Comparison of ENCODE assay signal across 8 mouse cellular contexts in the genomic region with DNA sequence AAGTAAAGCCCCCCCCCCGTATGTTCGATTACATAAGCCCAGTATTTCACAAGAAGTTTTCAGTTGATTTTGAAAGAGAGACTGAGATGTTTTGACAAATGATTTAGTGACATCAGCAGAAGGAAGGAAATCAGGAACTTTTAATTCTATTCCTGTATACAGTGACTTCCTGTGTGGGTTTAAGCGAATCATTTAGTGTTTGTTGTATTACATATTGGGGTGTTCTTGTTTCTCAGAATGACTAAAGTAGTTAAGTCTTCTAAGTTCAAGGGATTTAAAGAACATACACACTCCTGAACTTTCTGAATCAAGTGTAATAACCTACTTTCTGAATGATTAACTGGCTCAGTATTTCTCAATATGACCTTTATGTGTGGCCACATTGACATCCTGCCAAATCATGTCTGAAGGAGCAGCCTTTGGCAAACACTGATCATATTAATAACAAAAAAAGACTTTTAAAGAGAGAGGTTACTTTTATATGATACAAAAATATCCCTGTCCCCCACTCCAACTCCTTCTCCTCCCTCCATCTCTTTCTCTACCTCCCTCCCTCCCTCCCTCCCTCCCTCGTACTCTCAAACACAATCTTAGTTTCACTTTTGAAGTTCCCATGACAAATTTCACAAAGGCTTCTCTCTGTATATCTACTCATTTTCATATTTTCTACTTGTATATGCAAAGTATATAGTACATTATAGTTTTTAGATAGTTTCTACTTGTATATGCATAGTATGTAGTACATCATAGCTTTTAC.
DNase-seq lines count a peak whose midpoint lies in the region; ATAC-seq and TF ChIP-seq lines count a peak whose summit lies in the region.

No protein-coding gene starts in this region.

- no peak for TF ChIP-seq POLR2A in lung, adult 2 months (IDR thresholded peaks at IDR 0.05; ENCODE audit: borderline replicate concordance, extremely low read depth, low read depth, low read length)

- H3K9ac ChIP-seq in kidney, postnatal 0 days (ENCODE audit: low read depth, low read length) = no peak overlapping the region
- H3K9ac ChIP-seq in kidney, embryonic 15.5 days = no peak overlapping the region
- H3K9ac ChIP-seq in stomach, embryonic 16.5 days (ENCODE audit: low read length) = no peak overlapping the region

- no peak for DNase-seq in kidney, postnatal 0 days (ENCODE audit: low spot score)
- DNase-seq in adrenal gland, postnatal 36 days = peak; percentile 23 to 25
- no peak for DNase-seq in lung, adult 2 months
- DNase-seq in cerebellum, postnatal 10 days = no peak
- DNase-seq in left cerebral cortex, adult 9 months (ENCODE audit: low spot score in 2 of 2) = no peak
- DNase-seq in ovary, adult 18-20 months (ENCODE audit: low spot score) = no peak

- H3K4me3 ChIP-seq in kidney, postnatal 0 days (replicated peaks; ENCODE audit: low read depth, low read length) = no peak overlapping the region
- H3K4me3 ChIP-seq in kidney, embryonic 15.5 days (replicated peaks) = no peak overlapping the region
- peak overlapping the region; percentile 52 for H3K4me3 ChIP-seq in lung, adult 2 months (replicated peaks; ENCODE audit: extremely low read depth, low read depth, low read length)
- peak overlapping the region; percentile 21 for H3K4me3 ChIP-seq in stomach, embryonic 16.5 days (replicated peaks; ENCODE audit: low read length)

- H3K27ac ChIP-seq in kidney, postnatal 0 days = no peak overlapping the region
- H3K27ac ChIP-seq in kidney, embryonic 15.5 days = no peak overlapping the region
- no peak overlapping the region for H3K27ac ChIP-seq in stomach, embryonic 16.5 days (ENCODE audit: low read length)

- ATAC-seq in kidney, postnatal 0 days (replicated peaks; ENCODE audit: low FRiP score, low read depth) = no peak
- ATAC-seq in kidney, embryonic 15.5 days (replicated peaks; ENCODE audit: low FRiP score) = no peak
- ATAC-seq in stomach, embryonic 16.5 days (ENCODE audit: insufficient read depth, low FRiP score) = no peak

- no peaks in the 10 kb centered on the region for H3K36me3 ChIP-seq in kidney, postnatal 0 days (ENCODE audit: insufficient read depth, low read length)
- no peaks in the 10 kb centered on the region for H3K36me3 ChIP-seq in kidney, embryonic 15.5 days
- H3K36me3 ChIP-seq in stomach, embryonic 16.5 days (ENCODE audit: control insufficient read depth, insufficient read depth, low read length) = no peaks in the 10 kb centered on the region

- H3K4me2 ChIP-seq in kidney, postnatal 0 days (ENCODE audit: low read length) = peak overlapping the region; percentile 21; the same call in 1 of the 2 replicates
- H3K4me2 ChIP-seq in kidney, embryonic 15.5 days = no peak overlapping the region
- peak overlapping the region; percentile 36 for H3K4me2 ChIP-seq in stomach, embryonic 16.5 days (ENCODE audit: low read depth, low read length)

- TF ChIP-seq CTCF in kidney, postnatal 0 days (IDR thresholded peaks at IDR 0.05; ENCODE audit: low read depth) = no peak
- TF ChIP-seq CTCF in lung, adult 2 months (IDR thresholded peaks at IDR 0.05; ENCODE audit: insufficient read depth, low read length) = no peak

- WGBS in kidney, postnatal 0 days = 62% methylated on average over 4 of the region's 4 CpGs
- WGBS in kidney, embryonic 15.5 days = 58% methylated on average over 4 of the region's 4 CpGs
- 5% methylated on average over 4 of the region's 4 CpGs for WGBS in lung, adult 2 months
- WGBS in stomach, embryonic 16.5 days = 32% methylated on average over 4 of the region's 4 CpGs

- H3K9me3 ChIP-seq in kidney, postnatal 0 days (replicated peaks; ENCODE audit: low read length) = no peaks in the 10 kb centered on the region
- H3K9me3 ChIP-seq in kidney, embryonic 15.5 days (replicated peaks) = no peaks in the 10 kb centered on the region
- no peaks in the 10 kb centered on the region for H3K9me3 ChIP-seq in stomach, embryonic 16.5 days (replicated peaks; ENCODE audit: control insufficient read depth, low read length)

- H3K4me1 ChIP-seq in kidney, postnatal 0 days (replicated peaks; ENCODE audit: insufficient read depth, low read length) = no peaks in the 10 kb centered on the region
- no peaks in the 10 kb centered on the region for H3K4me1 ChIP-seq in kidney, embryonic 15.5 days
- H3K4me1 ChIP-seq in lung, adult 2 months (ENCODE audit: control insufficient read depth, insufficient read depth, low read length) = peaks cover 5% of the 10 kb centered on the region; the same call in 1 of the 2 replicates
- H3K4me1 ChIP-seq in stomach, embryonic 16.5 days (ENCODE audit: control insufficient read depth, insufficient read depth, low read length) = no peaks in the 10 kb centered on the region

- H3K27me3 ChIP-seq in kidney, postnatal 0 days (ENCODE audit: insufficient read depth, low read length) = no peaks in the 10 kb centered on the region
- no peaks in the 10 kb centered on the region for H3K27me3 ChIP-seq in kidney, embryonic 15.5 days
- H3K27me3 ChIP-seq in stomach, embryonic 16.5 days (ENCODE audit: control insufficient read depth, insufficient read depth, low read length) = no peaks in the 10 kb centered on the region

Comparison
In these comparisons a context has a peak if more than half of its experiments do, and no peak if none do; other contexts are left out.
1. DNase-seq: peak in adrenal gland, postnatal 36 days (2 of 2); none in kidney, postnatal 0 days (single experiment), lung, adult 2 months (single experiment), cerebellum, postnatal 10 days (0 of 2), left cerebral cortex, adult 9 months (0 of 2) and ovary, adult 18-20 months (single experiment).
2. H3K4me3 ChIP-seq: peak in lung, adult 2 months (single experiment) and stomach, embryonic 16.5 days (single experiment); none in kidney, postnatal 0 days (single experiment) and kidney, embryonic 15.5 days (single experiment).